Mouse (Mus musculus) cerebellum, adult 11 months (tissue): ENCODE measurements around the gene Prdm16.

Source experiments
- DNase-seq: peaks from one replicate; pipeline ENCODE4 v3.0.0; 2022

The Prdm16 gene

GRCm38 (mm10) chr4:154639591-154640442 is 3.1 kb upstream of the Prdm16 start:
- DNase-seq: no peak

GRCm38 (mm10) chr4:154639126-154639525 is 2.5 kb upstream of the Prdm16 start:
- no peak for DNase-seq

- DNase-seq: no peak
These were observed 1.7 kb upstream of the Prdm16 start for GRCm38 (mm10) chr4:154638320-154638886.

- no peak for DNase-seq
These were observed 1.0 kb upstream of the Prdm16 start for GRCm38 (mm10) chr4:154637468-154638319.

GRCm38 (mm10) chr4:154636053-154636433 is 630 bp downstream of the Prdm16 start:
- DNase-seq: no peak

- no peak for DNase-seq
These were observed 1.2 kb downstream of the Prdm16 start for GRCm38 (mm10) chr4:154635241-154636052.

GRCm38 (mm10) chr4:154634470-154635240 is 2.0 kb downstream of the Prdm16 start:
- DNase-seq: no peak

GRCm38 (mm10) chr4:154634001-154634400 is 2.7 kb downstream of the Prdm16 start:
- DNase-seq: no peak

GRCm38 (mm10) chr4:154632800-154633764 is 3.6 kb downstream of the Prdm16 start:
- no peak for DNase-seq

- DNase-seq: no peak
These were observed 5.9 kb downstream of the Prdm16 start for GRCm38 (mm10) chr4:154630763-154631162.

- no peak for DNase-seq
These were observed 9.1 kb downstream of the Prdm16 start for GRCm38 (mm10) chr4:154627419-154628142.

- DNase-seq: no peak
These were observed 10.4 kb downstream of the Prdm16 start for GRCm38 (mm10) chr4:154626282-154626681.

- DNase-seq: no peak
These were observed 11.0 kb downstream of the Prdm16 start for GRCm38 (mm10) chr4:154625710-154626109.

GRCm38 (mm10) chr4:154623241-154623640 is 13.4 kb downstream of the Prdm16 start:
- DNase-seq: no peak

GRCm38 (mm10) chr4:154622521-154622920 is 14.2 kb downstream of the Prdm16 start:
- DNase-seq: no peak

GRCm38 (mm10) chr4:154611167-154611566 is 25.5 kb downstream of the Prdm16 start:
- DNase-seq: no peak

GRCm38 (mm10) chr4:154607724-154608123 is 28.9 kb downstream of the Prdm16 start:
- no peak for DNase-seq

GRCm38 (mm10) chr4:154604442-154604830 is 32.2 kb downstream of the Prdm16 start:
- no peak for DNase-seq

- DNase-seq: no peak
These were observed 32.8 kb downstream of the Prdm16 start for GRCm38 (mm10) chr4:154603663-154604441.
